Mouse (Mus musculus): ENCODE data around the gene Dlgap1. TPM values are rescaled to one million over a fixed set of nuclear protein-coding genes. Genes with fewer than 3 reads are reported as not detected.

The Dlgap1 gene
- total RNA-seq, 2 experiments from 2014 or later, result 0.20 to 0.38 TPM

DNA sequence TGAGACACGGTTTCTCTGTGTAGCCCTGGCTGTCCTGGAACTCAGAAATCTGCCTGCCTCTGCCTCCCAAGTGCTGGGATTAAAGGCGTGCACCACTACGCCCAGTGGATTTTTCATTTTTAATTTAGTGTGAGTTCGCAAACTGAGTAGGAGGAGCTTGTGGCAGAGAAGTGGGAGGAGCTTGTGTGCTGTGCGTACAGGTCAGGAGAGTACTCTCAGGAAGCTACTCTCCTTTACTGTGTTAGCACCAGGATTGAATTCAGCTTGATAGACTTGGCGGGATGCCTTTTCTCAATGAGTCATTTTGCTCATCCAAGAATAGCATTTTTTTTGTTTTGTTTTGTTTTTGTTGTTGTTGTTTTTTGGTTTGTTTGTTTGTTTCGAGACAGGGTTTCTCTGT lies 793.1 kb downstream of the Dlgap1 start:
- no peak for DNase-seq

DNA sequence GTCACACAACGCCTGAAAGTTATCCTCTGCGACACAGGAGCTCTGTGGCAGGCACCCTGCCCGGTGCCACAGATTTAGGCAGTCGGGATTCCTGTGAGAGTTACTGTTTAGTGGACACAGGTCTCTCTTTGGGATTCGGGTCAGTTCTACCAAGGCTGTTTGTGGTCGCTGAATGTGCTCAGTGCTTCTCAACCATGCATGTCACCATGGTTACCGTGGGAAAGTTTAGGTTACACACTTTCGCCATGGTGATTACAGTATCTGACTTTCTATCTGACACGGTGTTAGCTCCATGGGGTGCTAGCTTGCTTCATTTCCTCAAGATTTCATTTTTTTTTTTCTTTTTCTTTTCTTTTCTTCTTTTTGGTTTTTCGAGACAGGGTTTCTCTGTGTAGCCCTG lies 793.8 kb downstream of the Dlgap1 start:
- DNase-seq, result no peak

DNA sequence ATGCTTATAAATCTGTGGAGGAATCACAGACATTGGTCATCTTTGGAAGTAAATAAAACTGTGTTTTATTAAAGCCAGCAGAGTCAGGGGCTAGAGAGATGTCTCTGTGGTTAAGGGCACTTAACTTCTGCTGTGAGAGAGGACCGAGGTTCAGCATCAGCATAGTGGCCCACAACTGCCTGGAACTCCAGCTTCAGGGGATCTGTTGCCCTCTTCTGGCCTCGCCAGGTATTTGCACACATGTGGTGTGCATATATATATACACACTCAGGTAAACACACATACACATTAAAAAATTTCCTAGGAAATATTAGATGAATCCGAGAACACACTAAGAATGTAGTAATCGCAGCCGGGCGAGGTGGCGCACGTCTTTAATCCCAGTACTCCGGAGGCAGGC lies 796.5 kb downstream of the Dlgap1 start:
- no peak for DNase-seq

DNA sequence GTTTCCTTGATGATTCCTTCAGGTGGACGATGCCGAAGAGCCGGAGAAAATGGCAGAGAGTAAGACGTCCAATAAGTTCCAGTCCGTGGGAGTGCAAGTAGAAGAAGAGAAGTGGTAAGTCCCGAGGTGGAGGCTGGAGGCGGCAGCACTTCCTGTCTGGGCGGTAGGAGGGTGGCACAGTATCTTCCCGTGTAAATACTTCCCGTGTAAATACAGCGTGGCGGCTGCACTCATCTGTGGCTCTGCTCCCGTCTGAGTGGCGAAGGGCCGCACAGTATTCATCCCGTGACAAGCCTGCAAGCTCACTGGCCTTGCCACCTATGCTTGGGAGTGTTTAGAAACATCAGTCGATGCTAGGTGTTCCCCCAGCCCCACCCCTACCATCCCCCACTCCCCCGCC lies 797.1 kb downstream of the Dlgap1 start:
- DNase-seq, result no peak

DNA sequence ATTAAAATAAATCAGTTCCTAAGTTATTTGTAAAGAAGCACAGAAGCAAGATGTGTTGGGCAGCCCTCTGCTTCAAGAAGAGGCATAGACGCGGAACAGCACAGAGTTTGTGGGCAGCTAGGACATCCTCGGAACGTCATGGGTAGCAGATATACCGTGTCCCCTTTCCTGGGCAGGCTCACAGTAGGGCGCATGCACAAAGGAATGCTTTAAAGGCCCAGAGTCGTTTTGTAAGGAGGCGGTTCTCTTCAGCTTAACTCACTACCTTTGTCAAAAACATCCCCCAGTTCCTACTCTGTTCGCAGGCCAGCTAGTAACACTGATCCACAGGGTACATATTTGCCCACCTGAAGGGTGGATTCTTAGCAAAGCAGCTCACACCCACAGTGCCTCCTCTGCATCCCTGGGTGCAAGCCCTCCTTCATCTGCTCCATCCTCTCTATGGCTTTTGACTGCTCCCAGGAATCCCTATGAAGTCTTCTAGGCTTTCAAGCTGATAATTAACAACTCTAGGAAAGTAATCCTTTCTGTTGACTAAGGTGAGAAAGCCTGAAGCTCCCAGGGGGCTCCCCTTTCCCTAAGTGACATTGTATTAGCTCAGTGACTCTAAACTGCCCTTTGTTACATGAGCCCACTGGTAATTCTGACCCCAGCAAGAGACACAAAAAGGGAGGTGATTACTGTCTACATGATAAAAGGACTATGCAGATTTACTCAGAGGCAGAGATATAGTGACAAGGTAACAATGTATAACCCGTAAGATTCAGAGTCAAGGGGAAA lies 803.4 kb downstream of the Dlgap1 start:
- no peak for DNase-seq

DNA sequence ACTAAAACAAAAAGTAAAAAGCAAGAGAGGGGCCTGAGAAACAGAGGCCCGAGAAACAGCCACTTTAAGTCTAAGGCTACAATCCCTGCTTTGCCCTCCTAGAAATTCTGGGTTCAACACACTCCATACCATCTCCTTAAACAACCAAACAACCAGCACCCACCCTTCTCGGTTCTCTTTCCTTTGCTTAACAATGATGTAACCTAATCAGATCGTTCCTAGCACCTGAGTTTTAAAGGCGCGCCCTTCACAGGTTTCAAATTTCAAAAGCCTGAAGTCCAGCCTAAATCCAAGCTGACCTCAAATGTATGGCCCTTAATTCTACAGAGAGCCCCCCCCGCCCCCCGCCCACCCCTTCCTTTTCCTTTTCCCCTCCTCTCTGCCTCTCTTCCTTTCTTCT lies 810.9 kb downstream of the Dlgap1 start:
- no peak for DNase-seq

DNA sequence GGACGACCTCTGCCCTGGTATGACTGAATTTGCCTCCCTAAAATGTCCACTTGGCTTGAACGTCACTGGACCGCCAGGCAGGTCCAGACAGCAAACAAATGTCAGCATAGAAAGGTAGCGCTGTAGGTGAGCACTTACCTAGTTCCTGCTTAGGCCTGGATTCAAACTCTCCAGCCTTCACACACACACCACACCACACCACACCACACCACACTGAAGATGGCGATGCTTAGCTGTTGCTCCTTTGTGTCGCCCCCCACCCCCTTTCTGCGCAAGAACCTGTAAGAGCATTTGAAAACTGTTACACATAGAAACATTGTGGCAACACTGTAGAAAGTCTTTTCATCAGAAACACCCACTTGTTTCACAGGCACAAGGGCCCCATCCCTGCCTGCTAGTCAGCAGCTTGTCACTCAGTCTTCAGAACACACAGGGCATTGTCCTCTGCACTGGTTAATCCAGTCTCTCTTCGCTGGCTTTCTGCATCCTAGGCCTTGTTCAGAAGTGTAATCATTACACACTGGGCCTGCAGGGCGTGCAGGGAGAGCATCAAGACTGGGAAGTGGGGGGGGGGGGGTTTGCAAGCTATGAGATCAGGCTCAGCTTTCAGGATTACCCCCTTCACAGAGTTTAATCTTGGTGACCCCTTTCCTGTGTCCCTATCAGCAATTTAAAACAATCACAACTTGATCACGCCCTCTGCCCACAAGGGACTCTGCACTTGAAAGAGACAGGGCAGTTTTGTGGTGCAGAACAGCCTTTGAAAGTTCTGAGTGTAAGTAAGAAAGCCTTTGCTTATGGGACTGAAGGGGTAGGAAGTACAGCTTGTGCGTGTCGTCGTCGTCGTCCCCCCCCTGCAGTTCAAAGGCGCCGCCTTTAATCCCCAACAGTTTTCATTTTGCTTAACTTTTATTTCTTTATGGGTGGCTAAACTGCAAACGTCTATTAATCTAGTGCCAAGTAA lies 812.1 kb downstream of the Dlgap1 start:
- no peak for DNase-seq

DNA sequence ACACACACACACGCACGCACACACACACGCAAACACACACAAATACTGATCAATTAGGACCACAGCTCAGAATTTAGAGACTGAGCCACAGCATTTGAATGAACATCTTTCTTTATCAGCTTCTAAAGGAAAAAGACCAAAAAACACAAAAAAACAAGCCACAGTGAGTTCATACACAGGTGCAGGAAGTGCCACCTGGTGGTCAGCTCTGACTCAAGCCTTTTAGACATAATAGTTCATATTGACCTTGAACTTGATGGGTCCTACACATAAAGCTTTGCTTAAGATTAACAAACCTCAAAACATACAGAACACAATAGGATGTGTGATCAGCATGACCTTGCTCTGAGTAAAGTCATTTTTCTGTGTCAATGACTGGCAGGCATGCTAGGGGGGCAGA lies 814.4 kb downstream of the Dlgap1 start:
- no peak for DNase-seq

DNA sequence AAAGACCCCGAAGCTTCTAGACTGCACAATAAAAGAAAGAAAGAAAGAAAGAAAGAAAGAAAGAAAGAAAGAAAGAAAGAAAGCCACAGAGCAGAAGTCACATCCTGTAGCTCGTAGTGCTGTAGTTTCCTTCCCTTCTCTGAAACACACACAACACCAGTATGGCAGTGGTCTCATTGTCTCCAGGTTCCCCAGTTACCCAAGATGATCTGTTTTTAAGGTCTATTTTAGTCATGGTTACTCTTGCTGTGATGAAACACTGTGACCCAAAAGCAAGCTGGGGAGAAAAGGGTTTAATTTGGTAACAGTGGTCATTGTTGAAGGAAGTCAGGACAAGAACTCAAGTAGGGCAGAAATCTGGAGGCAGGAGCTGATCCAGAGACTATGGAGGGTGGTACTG lies 818.5 kb downstream of the Dlgap1 start:
- no peak for DNase-seq

DNA sequence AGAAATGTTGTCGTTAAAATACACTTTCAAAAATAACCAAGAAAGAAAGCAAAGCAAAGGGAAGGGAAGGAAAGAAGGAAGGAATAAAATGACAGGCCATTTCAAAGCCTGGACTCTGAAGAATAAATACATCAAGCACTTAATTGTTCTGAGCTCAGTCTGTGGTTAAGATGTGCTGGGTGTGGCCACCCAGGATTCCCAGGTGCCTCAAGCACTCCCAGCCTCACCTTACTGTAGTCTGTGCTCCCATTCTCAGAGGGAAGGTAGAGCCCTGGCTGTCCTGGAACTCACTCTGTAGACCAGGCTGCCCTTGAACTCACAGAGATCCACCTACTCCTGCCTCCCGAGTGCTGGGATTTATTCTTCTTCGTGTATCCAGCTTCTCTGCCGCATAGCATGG lies 821.9 kb downstream of the Dlgap1 start:
- DNase-seq, result no peak

DNA sequence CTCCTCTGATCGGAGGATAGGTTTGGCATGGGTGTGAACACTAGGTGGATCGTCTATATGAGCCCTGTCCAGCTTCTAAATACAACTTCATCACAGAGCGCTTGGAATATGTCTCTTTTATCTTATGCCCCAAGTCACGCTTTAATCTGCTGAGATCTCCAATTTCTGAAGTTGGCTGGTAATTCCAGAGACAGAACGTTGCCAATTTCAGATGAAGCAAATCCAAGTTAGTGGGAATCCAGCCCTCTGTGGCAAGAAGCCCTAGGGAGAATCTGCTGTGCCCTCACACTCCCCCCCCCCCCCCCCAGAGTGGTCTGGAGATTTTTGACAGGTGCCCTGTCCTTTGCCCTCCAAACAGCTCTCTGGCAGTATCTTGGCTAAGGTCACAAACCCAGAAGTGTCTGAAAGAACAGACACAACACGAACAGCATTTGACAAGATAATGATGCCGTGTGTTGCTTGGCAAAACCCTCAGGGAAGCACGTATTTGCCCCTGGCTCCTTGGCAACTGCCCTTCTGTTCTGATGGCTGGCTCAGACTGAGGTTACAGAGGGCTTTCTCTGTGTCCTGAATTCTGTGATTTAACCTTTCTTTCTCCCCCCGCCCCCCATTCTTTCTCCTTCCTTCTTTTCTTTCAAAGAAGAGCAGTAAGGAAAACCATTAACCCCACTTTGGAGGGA lies 822.9 kb downstream of the Dlgap1 start:
- no peak for DNase-seq

DNA sequence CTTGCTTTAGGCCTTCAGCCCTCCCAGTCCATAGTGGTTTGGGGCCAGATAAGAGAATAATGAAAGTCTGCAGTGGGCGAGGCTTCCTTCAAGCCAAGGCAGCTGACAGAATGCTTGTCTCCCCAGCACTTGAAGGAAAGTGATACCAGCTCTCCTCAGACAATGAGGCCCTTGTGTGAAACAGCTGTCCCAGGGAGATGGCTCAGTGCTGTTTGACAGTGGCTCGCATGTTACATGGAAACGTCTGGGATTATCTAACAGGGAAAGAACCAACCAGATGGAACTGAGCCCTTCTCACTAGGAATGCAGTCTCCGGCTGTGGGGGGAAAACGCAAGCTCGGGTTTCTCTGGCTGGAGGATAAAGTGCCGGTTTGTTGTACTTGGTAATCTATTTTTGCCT lies 825.4 kb downstream of the Dlgap1 start:
- peak; percentile 11 for DNase-seq

DNA sequence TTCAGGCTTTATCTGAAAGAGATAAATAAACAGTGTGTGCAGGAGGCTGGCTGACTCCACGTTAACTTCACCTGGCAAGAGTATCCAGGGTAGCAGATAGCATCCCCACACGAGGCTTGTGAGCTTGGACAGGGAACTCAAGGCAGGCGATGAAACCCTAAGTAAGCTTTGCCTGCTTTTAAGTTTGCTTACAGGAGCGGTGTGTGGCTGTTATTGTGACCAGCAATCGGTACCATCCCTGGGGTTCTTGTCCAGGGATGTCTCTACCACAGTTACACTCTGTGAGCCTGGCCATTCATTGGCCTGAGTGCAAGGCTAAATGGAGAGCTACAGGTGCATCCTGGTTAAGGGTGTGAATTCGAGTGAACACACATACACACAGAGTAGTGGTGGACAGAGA lies 825.8 kb downstream of the Dlgap1 start:
- DNase-seq, result no peak

DNA sequence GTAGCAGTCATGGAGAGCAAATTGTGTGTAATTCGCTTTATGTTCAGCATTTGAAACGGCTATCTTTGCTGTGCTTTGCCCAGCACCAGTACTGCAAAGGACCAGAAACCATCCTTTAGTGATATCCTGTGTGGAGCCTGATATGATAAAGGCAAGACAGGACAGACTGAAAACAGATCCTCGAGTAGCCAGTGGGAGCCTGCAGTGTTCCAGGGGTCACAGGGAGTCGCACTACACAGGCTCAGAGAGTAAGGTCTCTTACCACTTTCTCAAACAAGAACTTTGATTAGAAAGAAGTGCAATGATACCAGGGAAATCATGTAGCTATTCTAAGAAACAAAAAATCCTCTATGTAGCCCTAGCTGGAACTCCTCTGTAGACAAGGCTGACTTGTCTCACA lies 826.3 kb downstream of the Dlgap1 start:
- DNase-seq, result no peak

DNA sequence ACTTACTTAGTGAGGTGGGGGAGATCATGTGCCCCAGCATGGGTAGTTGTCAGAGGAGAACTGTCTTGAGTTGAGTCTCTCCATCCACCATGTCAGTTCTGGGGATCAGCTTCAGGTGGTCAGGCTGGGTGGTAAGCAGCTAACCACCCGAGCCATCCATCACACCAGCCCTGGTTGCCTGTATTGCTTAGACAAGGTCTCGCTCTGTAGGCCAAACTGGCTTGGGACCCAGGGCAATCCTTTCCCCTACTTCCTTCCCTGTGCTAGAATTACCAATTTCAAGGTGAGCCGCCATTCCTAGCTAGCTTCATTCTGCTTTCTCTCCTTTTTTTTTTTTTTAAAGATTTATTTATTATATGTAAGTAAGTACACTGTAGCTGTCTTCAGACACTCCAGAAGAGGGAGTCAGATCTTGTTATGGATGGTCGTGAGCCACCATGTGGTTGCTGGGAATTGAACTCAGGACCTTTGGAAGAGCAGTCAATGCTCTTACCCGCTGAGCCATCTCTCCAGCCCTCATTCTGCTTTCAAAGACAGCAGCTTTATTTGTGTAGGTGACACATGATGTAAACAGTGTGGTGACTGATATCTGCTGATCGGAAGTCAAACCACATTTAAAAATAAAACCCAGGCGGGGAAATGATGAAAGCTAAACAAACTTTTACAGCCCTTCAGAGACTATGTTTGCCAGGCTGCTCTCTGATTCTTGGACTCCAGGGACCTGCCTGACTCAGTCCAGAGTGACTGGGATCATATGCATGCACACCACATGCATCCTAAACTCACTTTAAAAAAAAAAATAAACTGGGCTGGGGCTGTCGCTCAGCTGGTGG lies 828.3 kb downstream of the Dlgap1 start:
- DNase-seq, result no peak

DNA sequence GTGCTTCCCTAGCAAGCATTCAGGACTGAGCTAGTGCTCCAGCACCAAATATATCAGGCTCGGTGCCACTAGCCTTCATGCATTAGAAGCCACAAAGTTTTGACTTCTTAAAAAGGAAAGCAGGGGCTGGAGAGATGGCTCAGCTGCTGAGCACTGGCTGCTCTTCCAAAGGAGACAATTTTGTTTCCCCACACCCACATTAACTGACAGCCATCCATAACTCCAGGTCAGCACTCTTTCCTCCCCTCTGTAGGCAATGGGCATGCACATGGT lies 828.8 kb downstream of the Dlgap1 start:
- DNase-seq, result no peak

DNA sequence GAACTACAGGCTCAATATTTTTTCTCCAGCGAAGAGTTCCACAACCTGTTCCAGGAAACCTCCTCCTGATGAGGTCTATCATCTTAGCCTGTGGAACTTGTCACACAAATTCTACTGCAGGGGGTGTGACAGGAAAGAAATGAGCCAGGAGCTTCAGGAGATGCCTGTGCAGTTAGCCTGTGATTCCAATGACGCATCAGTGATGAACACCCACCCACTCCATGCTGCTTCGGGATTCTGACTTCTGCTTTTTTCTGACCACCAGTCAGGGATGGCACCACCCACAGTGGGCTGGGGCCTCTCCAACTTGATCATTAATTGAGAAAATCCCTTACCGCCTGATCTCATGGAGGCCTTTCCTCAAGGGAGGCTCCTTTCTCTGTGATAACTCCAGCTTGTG lies 830.4 kb downstream of the Dlgap1 start:
- DNase-seq, result no peak

DNA sequence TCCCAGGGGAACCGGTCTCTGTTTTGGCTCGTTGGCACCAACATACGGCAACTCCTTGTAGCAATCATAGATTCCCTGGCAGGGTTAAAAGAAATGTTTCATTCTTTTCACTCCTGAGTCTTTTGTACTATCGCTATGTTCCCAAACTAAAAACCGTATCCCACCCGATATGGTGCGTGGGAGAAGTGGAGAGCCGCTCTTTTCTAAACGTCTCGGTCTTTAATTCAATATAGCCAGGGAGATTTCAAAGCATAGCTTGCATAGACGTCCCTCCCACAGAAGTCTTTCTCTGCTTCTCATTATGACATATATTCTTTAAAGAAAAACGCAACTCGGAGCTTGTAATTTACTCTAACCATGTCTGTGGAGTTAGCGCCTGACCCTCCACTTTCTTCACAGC lies 833.1 kb downstream of the Dlgap1 start:
- DNase-seq, result no peak

DNA sequence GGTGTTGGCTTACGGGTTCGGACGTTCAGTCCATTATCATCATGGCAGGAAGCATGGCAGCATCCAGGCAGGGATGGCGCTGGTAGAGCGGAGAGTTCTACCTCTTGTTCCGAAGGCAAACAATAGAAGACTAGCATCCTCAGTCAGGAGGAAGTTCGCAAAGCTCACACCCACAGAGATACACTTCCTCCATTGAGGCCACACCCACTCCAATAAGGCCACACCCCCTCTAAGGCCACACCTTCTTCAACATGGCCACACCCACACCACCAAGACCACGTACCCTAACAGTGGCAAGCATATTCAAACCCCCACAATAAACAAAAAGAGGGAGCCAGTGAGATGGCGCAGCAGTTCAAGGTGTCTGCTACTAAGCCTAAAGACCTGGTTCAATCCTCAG lies 837.0 kb downstream of the Dlgap1 start:
- no peak for DNase-seq

DNA sequence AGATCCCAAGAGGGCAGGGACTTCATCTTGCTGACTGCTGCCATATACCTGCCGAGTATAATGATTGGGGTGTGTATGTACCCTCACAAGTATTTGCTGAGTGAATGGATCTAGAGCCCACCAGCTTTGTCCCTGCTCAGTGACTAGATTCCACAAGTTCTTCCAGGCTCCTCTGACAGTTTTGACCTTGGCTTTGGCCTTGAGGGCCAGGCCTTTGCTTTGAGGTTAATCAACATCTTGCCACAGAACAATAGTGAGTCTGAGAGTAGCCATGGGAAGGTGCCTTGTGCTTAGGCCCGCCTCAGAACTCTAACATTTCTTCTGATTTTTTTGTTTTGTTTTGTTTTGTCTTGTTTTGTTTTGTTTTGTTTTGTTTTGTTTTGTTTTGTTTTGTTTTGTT lies 837.7 kb downstream of the Dlgap1 start:
- no peak for DNase-seq

DNA sequence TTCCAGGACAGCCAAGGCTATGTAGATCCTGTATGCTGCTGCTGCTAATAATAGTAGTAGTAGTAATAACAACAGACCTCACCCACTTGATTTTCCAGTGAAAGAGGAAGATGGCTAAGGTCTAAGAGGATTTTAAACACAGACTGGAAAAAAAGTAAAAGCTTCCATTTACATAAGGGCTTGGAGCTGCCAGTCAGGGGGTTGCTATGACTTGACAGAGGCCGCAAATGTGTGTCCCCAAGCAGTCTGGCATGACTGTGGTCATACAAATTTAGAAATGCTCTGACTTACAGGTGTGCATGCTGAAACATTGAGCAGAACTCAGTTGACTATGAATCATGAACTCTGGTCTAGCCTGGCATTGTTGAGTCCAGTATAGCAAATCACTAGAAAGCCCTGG lies 839.0 kb downstream of the Dlgap1 start:
- no peak for DNase-seq

DNA sequence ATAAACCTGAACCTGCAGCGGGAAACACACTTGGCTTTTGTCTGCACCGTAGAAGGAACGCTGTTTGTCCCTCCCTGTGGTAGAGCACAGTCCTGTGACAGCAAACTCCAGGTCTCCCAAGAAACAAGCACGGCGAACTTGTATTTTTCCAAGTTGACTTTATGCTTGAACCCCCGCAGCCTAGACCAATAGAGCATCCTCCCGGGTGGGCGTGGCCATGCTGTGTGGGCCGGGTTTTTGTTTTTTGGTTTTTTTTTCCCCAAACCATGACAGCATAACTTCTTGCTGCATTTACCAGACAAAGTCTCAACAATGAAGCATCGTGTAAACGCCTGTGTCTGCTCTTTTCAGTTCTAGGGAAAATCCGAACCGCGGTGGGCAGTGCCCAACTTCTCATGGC lies 840.0 kb downstream of the Dlgap1 start:
- no peak for DNase-seq

Data from gastrocnemius, postnatal 25 days (tissue).